In genomic region chr15:98727443-98728321, GRCm38 (mm10) we compare ENCODE assay signal across 8 mouse cellular contexts. TPM values are rescaled to one million over a fixed set of nuclear protein-coding genes. Genes with fewer than 3 reads are reported as not detected.
DNase-seq lines count a peak whose midpoint lies in the region; ATAC-seq and TF ChIP-seq lines count a peak whose summit lies in the region.

Gene Fkbp11, minus strand, starts transcription at chr15:98728198.

- peak within 1 kb of the TSS; percentile 49 for H3K4me3 ChIP-seq in hindbrain, embryonic 15.5 days
- H3K4me3 ChIP-seq in liver, adult 2 months (ENCODE audit: insufficient read depth, low read depth, low read length) = peak within 1 kb of the TSS; percentile 70
- peak within 1 kb of the TSS; percentile 41 for H3K4me3 ChIP-seq in midbrain, embryonic 16.5 days (ENCODE audit: low read depth, low read length)

- H3K36me3 ChIP-seq in hindbrain, embryonic 15.5 days = no peaks in the 10 kb centered on the region
- H3K36me3 ChIP-seq in liver, adult 2 months (ENCODE audit: control insufficient read depth, insufficient read depth, low read length) = no peaks in the 10 kb centered on the region
- no peaks in the 10 kb centered on the region for H3K36me3 ChIP-seq in midbrain, embryonic 16.5 days (ENCODE audit: control insufficient read depth, insufficient read depth, low read length)

- H3K9me3 ChIP-seq in hindbrain, embryonic 15.5 days = no peaks in the 10 kb centered on the region
- no peaks in the 10 kb centered on the region for H3K9me3 ChIP-seq in midbrain, embryonic 16.5 days (replicated peaks; ENCODE audit: control insufficient read depth, low read length, poor library complexity, severe bottlenecking)

- ATAC-seq in hindbrain, embryonic 15.5 days (ENCODE audit: low FRiP score, low read depth) = peak; percentile 75; the same call in 1 of the 2 replicates
- peak; percentile 66 for ATAC-seq in midbrain, embryonic 16.5 days

- H3K9ac ChIP-seq in hindbrain, embryonic 15.5 days = peak within 1 kb of the TSS; percentile 42
- H3K9ac ChIP-seq in liver, adult 2 months (ENCODE audit: low read depth, low read length) = peak within 1 kb of the TSS; percentile 65
- peak within 1 kb of the TSS; percentile 57 for H3K9ac ChIP-seq in midbrain, embryonic 16.5 days (ENCODE audit: low read depth, low read length)

- no peaks in the 10 kb centered on the region for H3K79me2 ChIP-seq in liver, adult 2 months (ENCODE audit: control insufficient read depth, insufficient read depth, low read length)

- H3K4me1 ChIP-seq in hindbrain, embryonic 15.5 days (replicated peaks) = peaks cover 22% of the 10 kb centered on the region
- peaks cover 13% of the 10 kb centered on the region for H3K4me1 ChIP-seq in liver, adult 2 months (ENCODE audit: control insufficient read depth, insufficient read depth, low read length)
- peaks cover 11% of the 10 kb centered on the region for H3K4me1 ChIP-seq in midbrain, embryonic 16.5 days (ENCODE audit: control insufficient read depth, insufficient read depth, low read length)

- TF ChIP-seq POLR2A in liver, adult 2 months (IDR thresholded peaks at IDR 0.05; ENCODE audit: extremely low read depth, insufficient read depth, low read length) = peak; percentile 47; the same call in 1 of the 2 replicates

- peak within 1 kb of the TSS; percentile 92 for H3K4me2 ChIP-seq in hindbrain, embryonic 15.5 days
- H3K4me2 ChIP-seq in midbrain, embryonic 16.5 days (ENCODE audit: low read length) = peak within 1 kb of the TSS; percentile 92

- peaks cover 10% of the 10 kb centered on the region; the same call in 1 of the 2 replicates for H3K27me3 ChIP-seq in hindbrain, embryonic 15.5 days
- no peaks in the 10 kb centered on the region for H3K27me3 ChIP-seq in liver, adult 2 months (ENCODE audit: control insufficient read depth, insufficient read depth, low read length)
- H3K27me3 ChIP-seq in midbrain, embryonic 16.5 days (ENCODE audit: control insufficient read depth, insufficient read depth, low read depth, low read length) = peaks cover 14% of the 10 kb centered on the region

- TF ChIP-seq CTCF in liver, adult 2 months (IDR thresholded peaks at IDR 0.05; ENCODE audit: low read depth, low read length) = no peak

- no peak within 1 kb of the TSS for H3K27ac ChIP-seq in hindbrain, embryonic 15.5 days (replicated peaks)
- H3K27ac ChIP-seq in liver, adult 2 months (replicated peaks; ENCODE audit: insufficient read depth, low read depth, low read length) = peak within 1 kb of the TSS; percentile 56
- H3K27ac ChIP-seq in midbrain, embryonic 16.5 days (ENCODE audit: low read length) = no peak within 1 kb of the TSS

- peak; percentile 22 for DNase-seq in thymus, postnatal 14 days
- no peak for DNase-seq in thymus, postnatal 0 days (ENCODE audit: low spot score)
- DNase-seq in cerebellum, postnatal 10 days = peak; percentile 68 to 71
- DNase-seq in gastrocnemius, postnatal 10 days = peak; percentile 44
- DNase-seq in liver, adult 2 months (ENCODE audit: extremely low read depth, low read depth, low spot score) = peak; percentile 87
- peak; percentile 40 for DNase-seq in thymus, postnatal 4 days

- WGBS in hindbrain, embryonic 15.5 days = under 1% methylated on average over 39 of the region's 39 CpGs
- WGBS in liver, adult 2 months = under 1% methylated on average over 39 of the region's 39 CpGs
- whole genome bisulfite sequencing in midbrain, embryonic 16.5 days = under 1% methylated on average over 38 of the region's 39 CpGs

RNA-seq across cellular contexts. Expression of gene Fkbp11, which starts in this region (rescaled TPM):
- 4.6 and 6.4 TPM in 2 replicates for polyA plus RNA-seq in thymus, postnatal 0 days (2015; fragmentation: Nextera tagmentation; extraction: Ambion mirVana)
- 10 to 100 TPM in 1 of 2 experiments, 1 to 10 TPM in 1; 8.0 to 13.1 TPM for total RNA-seq in gastrocnemius, postnatal 10 days (2021)
- 5.7 TPM in 2 replicates for polyA plus RNA-seq in hindbrain, embryonic 15.5 days (2015; fragmentation: Nextera tagmentation; extraction: Ambion mirVana)
- total RNA-seq in liver, adult 2 months (2014; rRNA removed) = 22.4 and 26.6 TPM in 2 replicates
- 12.2 and 22.4 TPM in 2 replicates for polyA plus RNA-seq in liver, adult 2 months (2012; rRNA removed)
- polyA plus RNA-seq in midbrain, embryonic 16.5 days (2015; fragmentation: Nextera tagmentation; extraction: Ambion mirVana) = 2.3 and 4.0 TPM in 2 replicates
